Mouse (Mus musculus) lung, postnatal 0 days (tissue): ENCODE data around the gene Rasl10a.

Experiments used
- CTCF ChIP-seq: IDR thresholded peaks from 2 replicates; pipeline ENCODE4 v1.5.1; 2016; ENCODE audit warnings: antibody characterized with exemption, mild to moderate bottlenecking
- EP300 ChIP-seq: IDR thresholded peaks from 2 replicates; pipeline ENCODE4 v1.6.1; 2016; ENCODE audit warnings: antibody characterized with exemption, mild to moderate bottlenecking, control low read depth

DNA sequence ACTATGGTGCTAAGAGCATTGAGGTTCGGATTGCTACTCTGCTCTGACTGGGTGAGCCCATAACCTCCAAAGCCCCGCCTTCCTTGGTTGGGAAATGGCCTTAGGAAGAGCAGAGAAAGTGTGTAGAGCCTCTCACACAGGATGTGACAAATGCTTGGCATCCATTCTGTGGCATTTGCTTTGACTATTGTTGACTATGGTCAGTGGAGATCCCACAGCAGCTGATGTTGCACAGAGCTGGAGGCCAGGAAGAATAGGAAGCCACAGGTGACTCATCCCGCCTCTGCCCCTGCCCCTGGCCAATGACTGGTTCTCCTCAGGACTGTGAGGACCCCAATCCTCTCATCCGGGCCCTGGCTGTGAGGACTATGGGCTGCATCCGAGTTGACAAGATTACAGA, 41.6 kb upstream of the Rasl10a start:
- TF ChIP-seq CTCF: no peak
- TF ChIP-seq EP300: no peak
